Mouse (Mus musculus): Measurements from ENCODE around the gene Slc9b1.

GRCm38 (mm10) chr3:135417245-135417644, 69.4 kb downstream of the Slc9b1 start:
- no peak for TF ChIP-seq TCF3 (IDR thresholded peaks at IDR 0.05; ENCODE audit: insufficient read length, low read depth)
- TF ChIP-seq POLR2A (IDR thresholded peaks at IDR 0.05; ENCODE audit: insufficient read length, low read depth) = no peak
- TF ChIP-seq MYOG (IDR thresholded peaks at IDR 0.05; ENCODE audit: control insufficient read depth in 1 of 3, insufficient read depth in 1 of 3, insufficient read length in 2 of 3, low read depth in 2 of 3) = no peak

Data from myocyte (in vitro differentiated cells).